Mouse (Mus musculus): ENCODE measurements at regions not wholly inside any gene's neighbourhood (a gene's known extent, or its start where the extent isn't known, plus 50 kb on each side); places are given as distances from the start of the nearest gene placed in this dataset.

DNA sequence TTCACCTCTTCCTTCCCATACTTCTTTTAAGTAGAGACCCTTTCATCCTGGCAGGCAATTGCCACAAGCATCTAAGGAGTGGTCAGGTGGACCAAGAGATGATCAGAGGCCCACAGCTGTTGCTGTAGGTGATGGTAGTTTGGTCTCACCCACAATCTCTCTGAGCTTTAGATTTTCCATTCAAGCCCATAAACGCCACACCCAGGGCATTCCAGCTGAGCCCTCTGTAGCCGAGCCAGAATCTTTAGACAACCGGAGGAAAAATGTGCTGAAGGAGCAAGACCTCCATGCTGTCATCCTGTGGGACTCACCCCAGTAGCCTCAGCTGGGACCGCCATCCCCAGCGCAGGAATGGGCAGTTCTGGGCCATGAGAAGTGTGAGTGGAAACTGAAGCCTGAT, 93.7 kb upstream of the Dlx2 start:
- DNase-seq (ENCODE audit: low read depth, low spot score), result no peak

GRCm38 (mm10) chr2:71644038-71644470, 97.5 kb upstream of the Dlx2 start:
- no peak for DNase-seq (ENCODE audit: low read depth, low spot score)

DNA sequence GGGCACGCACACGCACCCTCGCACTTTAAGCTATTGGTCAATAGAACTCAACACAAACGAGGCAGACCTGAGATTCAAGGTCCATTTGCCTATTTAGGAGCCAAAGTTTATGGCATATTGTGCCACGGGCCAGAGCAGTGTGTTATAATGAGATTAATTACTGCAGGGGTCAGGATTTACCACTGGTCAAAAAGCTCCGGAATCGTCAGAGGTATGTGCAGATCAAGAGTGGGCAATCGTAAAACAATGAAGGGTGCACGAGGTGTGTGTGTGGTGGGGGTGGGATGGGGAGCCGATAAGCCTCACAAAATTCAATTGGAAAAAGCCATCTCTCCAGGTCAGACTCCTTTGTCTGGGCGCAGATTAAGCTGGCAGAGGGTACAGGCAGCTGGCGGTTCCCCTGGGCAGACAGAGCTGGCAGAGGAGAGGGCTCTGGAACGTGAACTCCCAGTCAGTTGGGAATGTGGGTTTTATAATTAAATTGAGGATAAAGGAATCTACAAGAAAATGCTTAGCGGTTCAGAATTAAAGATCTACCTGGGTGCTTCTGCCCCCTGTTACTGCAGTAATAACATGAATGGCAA, 97.4 kb upstream of the Itga6 start:
- no peak for DNase-seq (ENCODE audit: low read depth, low spot score)

GRCm38 (mm10) chr2:71651662-71652061, 93.8 kb upstream of the Itga6 start:
- DNase-seq (ENCODE audit: low read depth, low spot score), result no peak

- no peak for DNase-seq (ENCODE audit: low read depth, low spot score)
Measured at GRCm38 (mm10) chr2:71652261-71652801, 93.1 kb upstream of the Itga6 start.

DNA sequence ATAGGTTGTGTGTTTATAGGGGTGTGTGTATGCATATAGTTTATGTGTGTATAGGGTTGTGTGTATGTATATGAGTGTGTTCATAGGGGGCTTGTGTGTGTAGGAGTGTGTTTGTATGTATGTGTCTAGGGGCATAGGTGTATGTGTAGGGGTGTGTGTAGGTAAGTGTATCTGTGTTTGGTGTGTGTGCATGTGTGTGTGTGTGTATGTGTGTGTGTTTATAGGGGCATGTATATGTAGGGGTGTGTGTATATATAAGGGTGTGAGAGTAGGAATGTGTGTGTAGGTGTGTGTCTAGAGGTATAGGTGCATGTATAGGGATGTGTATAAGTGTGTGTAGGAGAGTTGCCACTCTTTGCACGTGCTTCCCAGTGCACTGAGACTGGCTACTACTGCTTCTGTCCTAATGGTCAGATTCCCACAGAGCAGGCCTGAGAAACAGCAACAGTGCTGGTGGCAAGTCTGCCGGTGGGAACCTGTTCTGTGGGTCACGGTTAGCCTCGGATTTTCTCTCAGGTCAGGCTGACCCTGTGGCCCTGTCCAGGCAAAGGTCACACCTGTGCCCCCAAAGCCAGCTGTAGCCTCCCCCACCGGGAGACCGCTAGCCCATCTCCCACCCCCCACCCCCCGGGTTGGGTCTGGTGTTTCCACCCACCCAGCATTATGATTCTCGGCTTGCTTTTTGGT, 90.5 kb upstream of the Itga6 start:
- no peak for DNase-seq (ENCODE audit: low read depth, low spot score)

GRCm38 (mm10) chr2:71655504-71656390, 89.7 kb upstream of the Itga6 start:
- DNase-seq (ENCODE audit: low read depth, low spot score), result no peak

DNA sequence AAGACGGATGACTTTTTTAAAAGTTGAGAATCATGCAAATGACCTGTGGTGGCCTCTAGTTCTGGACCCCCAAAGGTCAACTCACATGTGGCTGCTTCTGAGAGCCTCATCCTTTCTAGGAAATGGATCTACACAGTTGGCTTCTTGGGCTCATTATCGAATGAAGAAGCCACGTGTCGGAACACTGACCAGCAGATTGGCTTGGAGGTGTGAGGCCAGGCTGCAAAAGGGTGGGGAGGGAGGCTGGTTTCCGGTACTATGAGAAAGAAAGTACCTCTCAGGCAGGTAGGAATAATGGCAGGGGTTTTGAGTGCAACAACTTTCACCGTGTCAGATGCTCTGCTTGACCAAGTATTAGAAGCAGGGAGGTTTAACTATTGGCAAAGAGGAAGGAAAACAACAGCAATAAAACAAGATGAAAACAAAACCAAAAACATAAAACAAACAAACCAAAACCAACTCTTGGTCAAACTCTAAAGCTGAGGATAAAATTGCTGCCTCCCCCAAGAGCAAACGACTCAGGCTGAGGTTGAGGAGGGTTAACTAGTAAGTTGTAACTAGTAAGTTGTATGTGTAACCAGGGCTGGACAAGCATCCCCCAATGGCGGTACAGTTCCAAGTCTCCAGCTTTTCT, 88.7 kb upstream of the Itga6 start:
- DNase-seq (ENCODE audit: low read depth, low spot score), result no peak

DNA sequence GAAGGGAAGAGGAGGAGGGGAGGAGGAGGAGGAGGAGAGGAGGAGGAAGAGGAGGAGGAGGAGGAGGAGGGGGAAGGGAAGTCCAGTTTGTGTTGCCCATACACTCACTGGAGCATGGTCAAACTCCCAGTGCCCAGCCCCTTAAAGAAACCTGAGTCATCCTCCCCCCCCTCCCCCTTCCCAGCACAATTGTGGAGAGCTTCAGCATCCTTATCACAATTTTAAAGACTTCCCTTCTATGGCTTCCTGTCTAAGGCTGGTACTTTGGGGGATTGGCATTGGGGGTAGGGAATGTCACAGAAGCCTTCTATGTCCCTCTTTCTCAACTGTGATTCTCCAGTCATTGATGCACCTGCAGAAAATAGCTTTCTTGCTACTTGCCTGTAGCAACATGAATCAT, 84.0 kb upstream of the Itga6 start:
- no peak for DNase-seq (ENCODE audit: low read depth, low spot score)

GRCm38 (mm10) chr2:71661986-71662385, 83.4 kb upstream of the Itga6 start:
- no peak for DNase-seq (ENCODE audit: low read depth, low spot score)

- no peak for DNase-seq (ENCODE audit: low read depth, low spot score)
Measured at GRCm38 (mm10) chr2:71663453-71663852, 82.0 kb upstream of the Itga6 start.

GRCm38 (mm10) chr2:71666927-71667326, 78.5 kb upstream of the Itga6 start:
- no peak for DNase-seq (ENCODE audit: low read depth, low spot score)

- no peak for DNase-seq (ENCODE audit: low read depth, low spot score)
Measured at GRCm38 (mm10) chr2:71667746-71668145, 77.7 kb upstream of the Itga6 start.

DNA sequence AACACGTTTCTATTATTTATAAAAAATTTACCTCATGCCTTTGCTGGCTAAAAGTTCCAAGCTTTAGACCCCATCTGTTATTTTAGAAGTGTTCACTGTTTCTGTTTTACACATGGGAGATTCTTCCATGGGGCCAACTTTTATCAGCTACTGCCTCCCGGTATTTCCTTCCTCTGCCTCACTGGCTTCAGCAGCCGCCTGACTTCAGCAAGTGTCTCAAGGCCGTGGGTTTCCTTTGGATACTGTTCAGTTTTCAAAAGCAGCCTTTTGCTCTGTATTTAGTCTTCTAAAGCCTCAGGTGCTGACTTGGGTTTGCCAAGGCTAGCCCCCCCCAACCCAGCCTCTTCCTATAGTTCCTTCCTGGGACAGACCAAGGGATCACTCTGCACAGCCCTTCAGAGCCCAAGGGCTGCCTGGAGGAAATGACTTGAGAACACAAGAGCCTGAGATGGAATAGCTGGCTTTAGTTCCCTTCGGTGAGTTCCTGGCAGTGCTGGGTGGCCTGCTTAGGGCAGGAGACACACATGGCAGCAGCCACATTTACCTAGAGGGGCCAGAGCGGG, 75.1 kb upstream of the Itga6 start:
- DNase-seq (ENCODE audit: low read depth, low spot score), result no peak

- no peak for DNase-seq (ENCODE audit: low read depth, low spot score)
Measured at GRCm38 (mm10) chr2:71670882-71671281, 74.5 kb upstream of the Itga6 start.

GRCm38 (mm10) chr2:71673087-71673920, 72.1 kb upstream of the Itga6 start:
- DNase-seq (ENCODE audit: low read depth, low spot score), result no peak

DNA sequence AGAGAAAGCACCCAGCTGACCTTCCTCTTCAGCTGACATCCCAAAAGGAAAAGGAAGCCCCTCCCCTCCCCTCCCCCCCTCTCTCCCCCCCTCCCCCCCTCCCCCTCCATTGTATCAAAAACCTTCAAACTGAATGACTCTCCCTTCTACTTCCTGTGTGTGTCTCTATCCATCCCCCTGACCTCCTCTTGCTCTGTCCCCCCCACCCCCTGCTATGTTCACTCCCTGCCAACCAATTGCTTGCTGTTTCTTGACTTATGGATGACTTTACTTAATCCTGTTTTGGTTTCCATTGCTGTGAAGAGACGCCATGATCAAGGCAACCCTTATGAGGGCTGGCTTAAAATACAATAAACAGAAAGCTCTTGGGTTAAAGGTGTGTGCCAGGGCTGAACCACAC, 64.7 kb upstream of the Itga6 start:
- no peak for DNase-seq (ENCODE audit: low read depth, low spot score)

DNA sequence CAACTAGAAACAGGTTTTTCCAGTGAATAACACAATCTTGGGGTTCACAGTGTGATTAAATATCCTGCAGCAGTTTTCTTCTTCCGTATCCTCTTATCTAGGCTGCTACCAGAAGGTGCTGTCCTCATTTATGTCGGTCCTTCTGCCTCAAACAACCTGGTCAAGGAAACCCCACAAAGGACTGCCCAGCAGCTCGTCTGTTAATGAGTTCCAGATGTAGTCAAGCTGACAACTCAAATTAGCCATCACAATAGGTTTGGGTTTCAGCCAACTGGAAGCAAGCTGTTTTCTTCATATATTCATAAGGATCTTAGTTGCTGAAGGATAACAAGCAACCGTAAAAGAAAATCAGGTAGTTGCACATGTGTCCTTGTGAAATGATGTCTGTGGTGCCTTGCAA, 64.3 kb upstream of the Itga6 start:
- no peak for DNase-seq (ENCODE audit: low read depth, low spot score)

- no peak for DNase-seq (ENCODE audit: low read depth, low spot score)
Measured at GRCm38 (mm10) chr2:71683375-71683774, 62.0 kb upstream of the Itga6 start.

DNA sequence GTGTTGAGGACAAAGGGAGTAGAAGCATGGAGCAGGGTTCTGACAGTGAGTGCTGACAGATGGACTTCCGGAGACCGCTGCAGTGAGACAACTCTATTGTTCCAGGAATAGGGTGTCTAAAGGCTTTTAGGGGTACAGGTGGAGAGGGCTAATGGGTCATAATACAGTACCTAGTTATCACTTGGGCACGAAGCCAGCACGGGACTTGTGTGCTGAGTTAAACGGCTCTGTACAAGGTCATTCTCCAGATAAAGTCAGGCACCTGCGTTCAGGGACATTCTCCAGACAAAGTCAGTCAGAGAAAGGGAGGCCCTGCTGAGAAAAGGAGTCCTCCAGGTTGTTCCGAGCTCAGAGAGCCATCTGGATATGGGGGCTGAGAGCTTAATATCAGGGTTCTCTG, 60.2 kb upstream of the Itga6 start:
- no peak for DNase-seq (ENCODE audit: low read depth, low spot score)

DNA sequence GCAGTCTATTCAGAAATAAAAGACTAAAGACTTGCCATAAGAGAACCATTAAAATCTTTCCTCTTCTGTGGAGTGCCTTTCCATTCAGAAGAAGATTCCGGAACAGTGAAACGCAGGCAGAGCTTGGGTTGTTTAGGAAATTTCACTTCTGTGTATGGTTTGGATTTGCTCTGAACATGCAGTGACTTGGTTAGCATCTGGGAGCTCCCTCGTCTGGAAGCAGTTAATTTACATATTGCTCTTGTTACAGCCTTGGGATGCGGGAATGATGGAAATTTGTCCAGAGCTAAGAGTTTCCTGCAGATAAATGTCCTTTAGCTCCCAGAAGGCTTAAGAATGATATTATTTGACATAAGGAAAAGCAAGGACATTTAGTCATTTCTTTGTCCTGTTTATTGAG, 56.4 kb upstream of the Itga6 start:
- DNase-seq (ENCODE audit: low read depth, low spot score), result no peak

Data from retina, adult 2 months (tissue).